Mouse (Mus musculus): ENCODE results near the gene Fra10ac1.

Gene Fra10ac1

GRCm38 (mm10) chr19:38228699-38229098 is 4.7 kb upstream of the Fra10ac1 start:
- DNase-seq, result no peak

- no peak for DNase-seq
Observed at GRCm38 (mm10) chr19:38224685-38225060, 717 bp upstream of the Fra10ac1 start.

- no peak for DNase-seq
Observed at GRCm38 (mm10) chr19:38223356-38223904, 526 bp downstream of the Fra10ac1 start.

GRCm38 (mm10) chr19:38217696-38218095 is 6.3 kb downstream of the Fra10ac1 start:
- no peak for DNase-seq

GRCm38 (mm10) chr19:38206669-38207068 is 17.3 kb downstream of the Fra10ac1 start:
- DNase-seq, result no peak

- DNase-seq, result peak; percentile 26
Observed at GRCm38 (mm10) chr19:38198731-38199130, 25.2 kb downstream of the Fra10ac1 start.

- no peak for DNase-seq
Observed at GRCm38 (mm10) chr19:38195245-38195644, 28.7 kb downstream of the Fra10ac1 start.

GRCm38 (mm10) chr19:38191446-38191845 is 32.5 kb downstream of the Fra10ac1 start:
- no peak for DNase-seq

- DNase-seq, result no peak
Observed at GRCm38 (mm10) chr19:38190606-38191005, 33.4 kb downstream of the Fra10ac1 start.

GRCm38 (mm10) chr19:38187345-38187680 is 36.6 kb downstream of the Fra10ac1 start:
- DNase-seq, result no peak

GRCm38 (mm10) chr19:38186631-38187344 is 37.2 kb downstream of the Fra10ac1 start:
- DNase-seq, result no peak

- DNase-seq, result no peak
Observed at GRCm38 (mm10) chr19:38179675-38180074, 44.3 kb downstream of the Fra10ac1 start.

GRCm38 (mm10) chr19:38164633-38165032 is 59.3 kb downstream of the Fra10ac1 start:
- DNase-seq, result no peak

GRCm38 (mm10) chr19:38161648-38162354 is 62.2 kb downstream of the Fra10ac1 start:
- no peak for DNase-seq

- no peak for DNase-seq
Observed at GRCm38 (mm10) chr19:38156243-38156642, 67.7 kb downstream of the Fra10ac1 start.

- peak; percentile 27 for DNase-seq
Observed at GRCm38 (mm10) chr19:38143540-38144271, 80.2 kb downstream of the Fra10ac1 start.
